Mouse (Mus musculus): ENCODE measurements at regions not wholly inside any gene's neighbourhood (a gene's known extent, or its start where the extent isn't known, plus 50 kb on each side); places are given as distances from the start of the nearest gene placed in this dataset.

DNA sequence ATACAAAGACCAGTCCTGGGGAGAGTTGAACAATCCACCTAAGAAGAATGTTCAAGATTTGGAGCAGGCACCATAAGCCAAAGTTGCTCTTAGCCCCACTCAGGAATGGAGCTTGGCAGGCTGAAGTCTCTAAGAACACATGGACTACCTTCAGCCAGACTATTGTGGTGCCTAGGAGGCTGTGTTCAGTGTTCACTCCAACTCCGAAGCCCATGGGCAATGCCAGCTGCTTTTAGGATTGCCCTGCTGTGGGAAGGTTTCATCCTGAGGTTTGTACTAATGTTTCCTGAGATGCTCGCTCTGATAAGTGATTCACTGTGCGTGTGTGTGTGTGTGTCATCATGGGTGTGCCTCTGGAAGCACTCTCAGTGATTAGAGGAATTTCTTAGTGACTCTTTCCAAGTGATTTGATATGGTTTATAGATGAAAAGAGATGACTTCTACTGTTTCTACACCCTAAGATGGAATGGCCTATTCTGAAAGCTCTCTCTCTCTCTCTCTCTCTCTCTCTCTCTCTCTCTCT is 220.1 kb downstream of the Ktn1 start:
- 92% methylated on average over 3 of the region's 3 CpGs for WGBS
- DNase-seq (ENCODE audit: low spot score) = no peak
- Histone ChIP-seq H3K36me3 (ENCODE audit: control insufficient read depth, insufficient read depth, low read length) (no peaks in the 10 kb centered on the region), H3K27me3 (ENCODE audit: control insufficient read depth, insufficient read depth, low read length) (no peaks in the 10 kb centered on the region), H3K9me3 (ENCODE audit: control insufficient read depth, low read length) (no peaks in the 10 kb centered on the region), H3K4me3 (ENCODE audit: low read depth, low read length) (no peak overlapping the region), H3K27ac (ENCODE audit: low read depth, low read length) (no peak overlapping the region), H3K4me1 (ENCODE audit: control insufficient read depth, insufficient read depth, low read length) (no peaks in the 10 kb centered on the region), H3K4me2 (ENCODE audit: low read depth) (no peak overlapping the region), H3K9ac (ENCODE audit: low read length) (no peak overlapping the region)
- no peak for ATAC-seq (ENCODE audit: insufficient read depth, low FRiP score, low TSS enrichment)

DNA sequence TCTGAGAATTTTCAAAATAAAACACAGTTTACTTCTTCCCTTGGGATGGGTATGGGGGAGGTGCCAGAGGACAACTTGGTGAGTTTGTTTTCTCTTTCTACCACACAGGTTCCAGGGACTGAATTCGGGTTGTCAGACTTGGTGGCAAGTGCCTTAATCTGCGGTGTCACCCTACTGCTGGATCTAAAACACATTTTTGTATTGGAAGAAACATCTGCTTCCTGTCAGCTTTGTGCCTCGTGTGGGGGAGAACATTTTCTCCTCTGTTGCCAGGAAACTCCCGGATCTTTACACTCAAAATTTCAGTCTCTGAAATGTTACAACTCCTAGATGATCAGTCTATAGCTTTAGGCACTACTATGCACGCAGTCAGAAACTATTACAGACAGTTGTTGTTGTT is 228.3 kb downstream of the Ktn1 start:
- no peaks in the 10 kb centered on the region for H3K4me1 ChIP-seq (ENCODE audit: control insufficient read depth, insufficient read depth, low read length)
- no peak for ATAC-seq (ENCODE audit: insufficient read depth, low FRiP score, low TSS enrichment)
- H3K9me3 ChIP-seq (ENCODE audit: control insufficient read depth, low read length) = no peaks in the 10 kb centered on the region
- DNase-seq (ENCODE audit: low spot score) = no peak
- no peak overlapping the region for H3K27ac ChIP-seq (ENCODE audit: low read depth, low read length)
- H3K9ac ChIP-seq (ENCODE audit: low read length) = no peak overlapping the region
- H3K27me3 ChIP-seq (ENCODE audit: control insufficient read depth, insufficient read depth, low read length) = no peaks in the 10 kb centered on the region
- H3K4me2 ChIP-seq (ENCODE audit: low read depth) = no peak overlapping the region
- 80% methylated on average over 5 of the region's 5 CpGs for WGBS
- no peaks in the 10 kb centered on the region for H3K36me3 ChIP-seq (ENCODE audit: control insufficient read depth, insufficient read depth, low read length)
- no peak overlapping the region for H3K4me3 ChIP-seq (ENCODE audit: low read depth, low read length)

DNA sequence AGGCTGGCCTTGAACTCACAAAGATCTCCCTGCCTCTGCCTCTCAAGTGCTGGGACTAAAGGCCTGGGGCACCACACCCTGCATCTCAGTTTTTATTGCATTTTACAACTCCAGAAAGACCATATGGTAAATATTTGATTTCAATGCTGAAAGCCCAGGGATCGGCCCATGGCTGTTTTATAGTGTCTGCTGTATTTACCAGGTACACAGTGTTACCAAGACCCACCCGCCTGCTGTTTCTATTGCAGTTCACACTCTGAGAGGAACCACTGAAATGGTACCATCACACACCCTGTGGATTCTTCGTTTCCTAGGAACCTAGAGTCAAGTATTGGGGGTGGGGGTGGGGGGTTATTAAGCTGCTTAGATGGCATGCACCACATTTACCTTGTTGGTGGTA is 228.9 kb downstream of the Ktn1 start:
- Histone ChIP-seq H3K27me3 (ENCODE audit: control insufficient read depth, insufficient read depth, low read length) (no peaks in the 10 kb centered on the region), H3K4me1 (ENCODE audit: control insufficient read depth, insufficient read depth, low read length) (no peaks in the 10 kb centered on the region), H3K4me3 (ENCODE audit: low read depth, low read length) (no peak overlapping the region), H3K36me3 (ENCODE audit: control insufficient read depth, insufficient read depth, low read length) (no peaks in the 10 kb centered on the region), H3K9me3 (ENCODE audit: control insufficient read depth, low read length) (no peaks in the 10 kb centered on the region), H3K4me2 (ENCODE audit: low read depth) (no peak overlapping the region), H3K9ac (ENCODE audit: low read length) (no peak overlapping the region), H3K27ac (ENCODE audit: low read depth, low read length) (no peak overlapping the region)
- 88% methylated on average over 3 of the region's 3 CpGs for WGBS
- ATAC-seq (ENCODE audit: insufficient read depth, low FRiP score, low TSS enrichment) = no peak
- no peak for DNase-seq (ENCODE audit: low spot score)

- Histone ChIP-seq H3K4me3 (ENCODE audit: low read depth, low read length) (no peak overlapping the region), H3K4me2 (ENCODE audit: low read depth) (no peak overlapping the region), H3K27ac (ENCODE audit: low read depth, low read length) (no peak overlapping the region), H3K9ac (ENCODE audit: low read length) (no peak overlapping the region), H3K9me3 (ENCODE audit: control insufficient read depth, low read length) (no peaks in the 10 kb centered on the region), H3K36me3 (ENCODE audit: control insufficient read depth, insufficient read depth, low read length) (no peaks in the 10 kb centered on the region), H3K27me3 (ENCODE audit: control insufficient read depth, insufficient read depth, low read length) (no peaks in the 10 kb centered on the region), H3K4me1 (ENCODE audit: control insufficient read depth, insufficient read depth, low read length) (no peaks in the 10 kb centered on the region)
- DNase-seq (ENCODE audit: low spot score) (no peak), ATAC-seq (ENCODE audit: insufficient read depth, low FRiP score, low TSS enrichment) (no peak)
- WGBS = 93% methylated on average over 5 of the region's 5 CpGs
These were observed 229.7 kb downstream of the Ktn1 start for GRCm38 (mm10) chr14:47877771-47878443.

DNA sequence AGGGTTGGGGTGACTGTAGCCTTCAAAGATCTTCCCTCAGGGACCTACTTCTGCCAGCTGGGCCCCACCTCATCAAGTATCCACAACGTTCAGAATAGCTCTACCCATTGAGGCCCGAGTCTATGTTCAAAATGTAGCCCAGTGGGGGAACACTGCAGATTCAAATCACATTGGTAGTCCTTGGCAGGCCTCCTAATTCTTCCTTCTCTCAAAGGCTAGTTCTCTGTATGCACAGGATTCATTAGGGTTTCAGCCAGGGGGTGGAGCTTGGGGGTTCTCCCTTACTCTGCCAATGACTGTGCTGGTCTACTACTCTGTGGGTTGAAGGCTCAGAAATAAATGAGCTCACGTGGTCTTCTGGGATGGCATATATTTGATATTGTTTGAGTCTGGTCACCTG is 235.3 kb upstream of the Peli2 start:
- Histone ChIP-seq H3K4me1 (ENCODE audit: control insufficient read depth, insufficient read depth, low read length) (no peaks in the 10 kb centered on the region), H3K4me3 (ENCODE audit: low read depth, low read length) (no peak overlapping the region), H3K27me3 (ENCODE audit: control insufficient read depth, insufficient read depth, low read length) (no peaks in the 10 kb centered on the region), H3K27ac (ENCODE audit: low read depth, low read length) (no peak overlapping the region), H3K9ac (ENCODE audit: low read length) (no peak overlapping the region), H3K9me3 (ENCODE audit: control insufficient read depth, low read length) (no peaks in the 10 kb centered on the region), H3K36me3 (ENCODE audit: control insufficient read depth, insufficient read depth, low read length) (no peaks in the 10 kb centered on the region), H3K4me2 (ENCODE audit: low read depth) (no peak overlapping the region)
- 92% methylated on average over 3 of the region's 3 CpGs for WGBS
- ATAC-seq (ENCODE audit: insufficient read depth, low FRiP score, low TSS enrichment) = no peak
- no peak for DNase-seq (ENCODE audit: low spot score)

DNA sequence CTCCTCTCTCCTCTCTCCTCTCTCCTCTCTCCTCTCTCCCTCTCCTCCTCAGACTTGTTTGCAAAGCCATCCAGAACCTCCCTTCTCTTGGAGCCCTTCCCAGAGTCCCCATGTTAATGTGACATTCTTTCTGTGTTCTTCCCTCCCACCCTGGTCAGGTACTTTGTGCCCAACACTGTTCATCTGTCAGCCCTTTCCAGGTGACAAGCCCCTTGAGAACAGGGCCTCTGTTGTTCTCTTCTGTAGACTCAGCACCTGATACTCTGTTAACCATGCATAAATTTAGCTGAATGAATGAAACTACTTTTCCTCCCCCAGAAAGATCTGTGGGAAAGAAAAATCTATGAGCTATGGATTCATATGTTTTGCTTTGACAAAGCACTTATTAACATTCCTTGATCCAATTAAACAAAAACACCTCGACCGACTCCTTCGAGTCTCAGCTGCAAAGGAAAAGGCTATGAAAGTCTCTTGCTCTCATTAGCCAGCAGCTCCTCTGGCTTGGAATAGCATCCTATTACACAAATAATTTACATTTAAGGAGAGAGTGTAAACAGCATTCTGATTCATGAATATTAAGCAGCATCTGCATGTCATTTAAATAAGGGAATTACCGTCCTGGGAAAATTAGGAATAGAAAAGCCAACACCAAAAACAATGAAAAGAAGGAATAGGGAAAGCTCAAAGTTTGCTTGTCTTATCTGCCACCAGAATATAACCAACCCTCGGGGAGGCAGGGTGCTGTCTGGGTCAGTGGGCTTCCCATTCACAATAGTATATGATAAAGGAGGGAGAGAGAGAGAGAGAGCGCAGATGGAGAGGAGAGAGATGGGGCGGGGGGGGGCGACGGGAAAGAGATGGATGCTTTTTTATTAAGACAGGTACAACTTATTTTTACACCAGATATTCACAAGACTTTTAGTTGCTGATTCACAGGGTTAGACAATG is 230.1 kb upstream of the Peli2 start:
- DNase-seq (ENCODE audit: low spot score) (no peak), ATAC-seq (ENCODE audit: insufficient read depth, low FRiP score, low TSS enrichment) (no peak)
- no peak overlapping the region for H3K27ac ChIP-seq (ENCODE audit: low read depth, low read length)
- 79% methylated on average over 9 of the region's 9 CpGs for WGBS
- no peaks in the 10 kb centered on the region for H3K36me3 ChIP-seq (ENCODE audit: control insufficient read depth, insufficient read depth, low read length)
- H3K4me1 ChIP-seq (ENCODE audit: control insufficient read depth, insufficient read depth, low read length) = no peaks in the 10 kb centered on the region
- no peak overlapping the region for H3K9ac ChIP-seq (ENCODE audit: low read length)
- H3K9me3 ChIP-seq (ENCODE audit: control insufficient read depth, low read length) = no peaks in the 10 kb centered on the region
- no peak overlapping the region for H3K4me3 ChIP-seq (ENCODE audit: low read depth, low read length)
- no peaks in the 10 kb centered on the region for H3K27me3 ChIP-seq (ENCODE audit: control insufficient read depth, insufficient read depth, low read length)
- no peak overlapping the region for H3K4me2 ChIP-seq (ENCODE audit: low read depth)

DNA sequence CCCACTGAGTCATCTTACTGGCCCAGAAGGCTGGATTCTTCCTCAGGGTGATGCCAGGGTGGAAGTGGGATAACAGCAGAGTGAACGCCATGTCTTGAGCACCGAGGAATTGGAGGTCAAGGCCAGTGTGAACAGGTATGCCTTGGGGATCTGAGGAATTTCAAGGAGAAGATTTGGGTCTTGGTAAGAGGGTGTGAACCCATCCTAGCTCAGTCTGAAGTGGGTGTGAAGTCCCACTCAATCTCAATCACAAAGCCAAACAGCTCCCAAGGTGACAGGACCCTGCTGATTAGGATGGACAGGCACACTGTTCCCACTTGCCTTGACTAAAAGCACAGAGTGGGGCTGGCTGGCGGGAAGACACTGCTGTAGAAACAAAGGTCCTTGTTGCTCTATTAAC is 224.0 kb upstream of the Peli2 start:
- no peak overlapping the region for H3K9ac ChIP-seq (ENCODE audit: low read length)

GRCm38 (mm10) chr14:47897907-47898530 is 222.6 kb upstream of the Peli2 start:
- no peak for DNase-seq (ENCODE audit: low spot score)
- Histone ChIP-seq H3K9me3 (ENCODE audit: control insufficient read depth, low read length) (no peaks in the 10 kb centered on the region), H3K4me1 (ENCODE audit: control insufficient read depth, insufficient read depth, low read length) (no peaks in the 10 kb centered on the region), H3K9ac (ENCODE audit: low read length) (no peak overlapping the region), H3K4me3 (ENCODE audit: low read depth, low read length) (no peak overlapping the region), H3K27ac (ENCODE audit: low read depth, low read length) (no peak overlapping the region), H3K4me2 (ENCODE audit: low read depth) (no peak overlapping the region), H3K36me3 (ENCODE audit: control insufficient read depth, insufficient read depth, low read length) (no peaks in the 10 kb centered on the region), H3K27me3 (ENCODE audit: control insufficient read depth, insufficient read depth, low read length) (no peaks in the 10 kb centered on the region)
- ATAC-seq (ENCODE audit: insufficient read depth, low FRiP score, low TSS enrichment) = no peak
- 88% methylated on average over 5 of the region's 5 CpGs for WGBS

More for the DNA sequence above, 224.0 kb upstream of the Peli2 start:
- no peaks in the 10 kb centered on the region for H3K4me1 ChIP-seq (ENCODE audit: control insufficient read depth, insufficient read depth, low read length)
- H3K4me2 ChIP-seq (ENCODE audit: low read depth) = no peak overlapping the region
- no peak overlapping the region for H3K4me3 ChIP-seq (ENCODE audit: low read depth, low read length)
- H3K27me3 ChIP-seq (ENCODE audit: control insufficient read depth, insufficient read depth, low read length) = no peaks in the 10 kb centered on the region
- ATAC-seq (ENCODE audit: insufficient read depth, low FRiP score, low TSS enrichment) (no peak), DNase-seq (ENCODE audit: low spot score) (no peak)
- no peak overlapping the region for H3K27ac ChIP-seq (ENCODE audit: low read depth, low read length)
- no peaks in the 10 kb centered on the region for H3K36me3 ChIP-seq (ENCODE audit: control insufficient read depth, insufficient read depth, low read length)
- 91% methylated on average over 3 of the region's 3 CpGs for WGBS
- H3K9me3 ChIP-seq (ENCODE audit: control insufficient read depth, low read length) = no peaks in the 10 kb centered on the region

Measured in neural tube, embryonic 11.5 days (tissue).